Mouse (Mus musculus) limb, embryonic 11.5 days (tissue): ENCODE results near the gene Serpinb2. TPM values are rescaled to one million over a fixed set of nuclear protein-coding genes. Genes with fewer than 3 reads are reported as not detected.

ENCODE experiments used
- ATAC-seq: fragments of 200-750 bp; cut with Nextera tagmentation; 2 replicates; pipeline ENCODE4 v1.8.0; 2017; ENCODE audit warnings: low read depth; ENCODE audit not compliant: insufficient number of reproducible peaks, low FRiP score, low TSS enrichment
- DNase-seq: peaks from one replicate; pipeline ENCODE4 v3.0.0-alpha.2; 2015; ENCODE audit warnings: low spot score
- H3K27ac ChIP-seq: fragments of 300-500 bp; sonication (generic); replicated peaks from 2 replicates; pipeline ENCODE4 v1.5.1; 2014; ENCODE audit warnings: low read depth, mild to moderate bottlenecking, low read length
- H3K27me3 ChIP-seq: fragments of 300-500 bp; sonication (generic); 2 replicates; pipeline ENCODE4 v1.6.1; 2014; ENCODE audit warnings: mild to moderate bottlenecking, low read length, mixed read lengths; ENCODE audit not compliant: control insufficient read depth, insufficient read depth
- H3K36me3 ChIP-seq: fragments of 300-500 bp; sonication (generic); 2 replicates; pipeline ENCODE4 v1.6.1; 2014; ENCODE audit warnings: mild to moderate bottlenecking, low read length, moderate library complexity, mixed read lengths; ENCODE audit not compliant: control insufficient read depth, insufficient read depth
- H3K4me1 ChIP-seq: fragments of 300-500 bp; sonication (generic); 2 replicates; pipeline ENCODE4 v1.6.1; 2014; ENCODE audit warnings: low read length, mixed read lengths; ENCODE audit not compliant: control insufficient read depth, insufficient read depth
- H3K4me2 ChIP-seq: fragments of 300-500 bp; sonication (generic); 2 replicates; pipeline ENCODE4 v1.6.1; 2014; ENCODE audit warnings: low read depth, mild to moderate bottlenecking, moderate library complexity; ENCODE audit not compliant: severe bottlenecking
- H3K4me3 ChIP-seq: fragments of 300-500 bp; sonication (generic); 2 replicates; pipeline ENCODE4 v1.5.1; 2014; ENCODE audit warnings: low read depth, low read length
- H3K9ac ChIP-seq: fragments of 300-500 bp; sonication (generic); 2 replicates; pipeline ENCODE4 v1.6.1; 2014; ENCODE audit warnings: mild to moderate bottlenecking, low read length
- H3K9me3 ChIP-seq: fragments of 300-500 bp; sonication (generic); 2 replicates; pipeline ENCODE4 v1.6.1; 2016; ENCODE audit warnings: low read length; ENCODE audit not compliant: control insufficient read depth
- WGBS: fragments of 180-500 bp; shearing (Covaris S2); extraction: QIAGEN DNeasy Blood & Tissue Kit; methylation state at CpG from one replicate; pipeline ENCODE4 v1.1.7; 2014; 5-methylcytosine and 5-hydroxymethylcytosine counted together
- polyA plus RNA-seq: library from polyadenylated mRNA; unstranded; fragments of >200 nt; fragmentation: Nextera tagmentation; extraction: Ambion mirVana; gene quantifications from 2 replicates; pipeline ENCODE4 v1.2.1, GENCODE M21; 2014

Serpinb2 gene
- polyA plus RNA-seq, 1 experiment from 2014 or later, result 0.47 TPM

DNA sequence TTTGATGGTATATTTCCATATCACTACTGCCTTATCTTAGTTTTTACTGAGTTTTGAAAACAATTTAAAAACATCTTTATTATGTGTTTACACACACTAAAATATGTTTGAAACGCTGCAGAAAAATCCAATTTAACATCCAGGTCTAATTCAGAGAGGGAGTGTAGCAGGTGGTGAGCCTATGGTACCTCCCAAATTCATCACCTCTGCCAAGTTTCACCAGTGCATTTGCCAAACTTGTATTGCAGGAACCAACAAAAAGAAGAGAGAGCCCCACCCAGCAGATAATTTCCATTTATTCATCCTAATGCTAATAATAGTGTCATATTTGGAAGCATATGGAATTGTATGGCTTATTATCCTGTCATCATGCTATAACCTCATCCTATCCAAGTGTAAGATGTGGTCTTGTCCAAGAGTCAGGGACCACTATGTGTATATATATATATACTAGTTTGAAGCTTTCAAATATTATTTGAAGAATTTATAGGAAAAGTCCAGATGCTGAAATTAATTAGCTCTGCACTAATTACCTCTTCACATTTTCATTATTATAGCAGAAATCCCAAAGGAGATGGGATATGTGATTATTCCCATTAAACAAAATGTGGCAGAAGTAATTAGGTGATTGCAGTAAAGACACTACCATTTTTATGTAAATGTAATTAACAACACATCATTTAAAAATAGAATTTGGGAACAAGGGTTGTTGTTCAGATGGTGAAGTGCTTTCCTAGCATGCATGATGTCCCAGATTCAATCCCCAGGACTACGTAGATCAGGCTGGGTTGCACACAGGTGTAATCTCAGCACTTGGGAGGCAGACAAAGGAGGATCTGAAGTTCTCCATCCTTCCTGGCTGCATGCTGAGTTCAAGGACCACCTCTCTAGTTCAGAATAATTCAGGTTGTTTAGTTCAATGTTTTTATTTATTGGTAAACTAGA is 1.2 kb downstream of the Serpinb2 start:
- Histone ChIP-seq H3K9ac (no peak overlapping the region), H3K27ac (no peak overlapping the region), H3K36me3 (no peaks in the 10 kb centered on the region), H3K4me2 (no peak overlapping the region), H3K9me3 (no peaks in the 10 kb centered on the region), H3K4me1 (no peaks in the 10 kb centered on the region), H3K27me3 (no peaks in the 10 kb centered on the region), H3K4me3 (no peak overlapping the region)
- ATAC-seq, result no peak
- 75% methylated on average over 2 of the region's 2 CpGs for WGBS
- DNase-seq, result no peak

GRCm38 (mm10) chr1:107513530-107513929 is 2.3 kb downstream of the Serpinb2 start:
- H3K9me3 ChIP-seq, result no peaks in the 10 kb centered on the region
- WGBS, result 87% methylated on average over 1 of the region's 1 CpGs
- no peaks in the 10 kb centered on the region for H3K4me1 ChIP-seq
- no peak overlapping the region for H3K4me3 ChIP-seq
- H3K27me3 ChIP-seq, result no peaks in the 10 kb centered on the region
- H3K36me3 ChIP-seq, result no peaks in the 10 kb centered on the region
- H3K4me2 ChIP-seq, result no peak overlapping the region
- ATAC-seq (no peak), DNase-seq (no peak)
- no peak overlapping the region for H3K27ac ChIP-seq
- H3K9ac ChIP-seq, result no peak overlapping the region

DNA sequence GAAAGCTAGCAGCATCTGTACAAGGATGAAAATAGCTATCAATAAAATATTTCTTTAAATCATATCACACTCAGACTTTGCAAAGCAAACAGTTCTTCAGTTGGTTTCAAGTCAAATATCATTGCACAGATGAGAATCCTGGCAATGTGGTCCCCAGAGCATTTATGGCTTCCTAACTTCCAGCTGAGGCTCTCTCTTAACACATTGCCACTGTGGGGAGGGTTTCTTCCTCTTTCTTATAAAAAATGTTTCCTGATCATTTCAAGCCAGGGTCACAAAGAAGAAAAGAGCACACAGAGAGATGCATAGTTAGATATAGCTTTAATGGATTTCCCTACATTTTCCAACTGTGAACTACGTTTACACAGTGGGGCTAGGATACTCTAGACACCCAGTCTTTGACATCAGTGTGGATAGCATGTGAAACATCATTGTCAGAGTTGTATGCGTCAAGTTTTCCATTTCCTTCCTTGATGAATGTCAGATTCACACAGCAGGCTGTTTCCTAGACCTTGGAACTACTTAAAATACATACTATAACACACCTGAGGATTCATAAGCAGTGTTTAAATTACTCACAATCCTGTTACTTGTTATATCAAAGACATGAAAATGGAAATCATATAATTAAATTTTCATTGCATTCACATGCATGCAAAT is 4.7 kb downstream of the Serpinb2 start:
- ATAC-seq, result no peak
- H3K27me3 ChIP-seq, result no peaks in the 10 kb centered on the region
- no peaks in the 10 kb centered on the region for H3K9me3 ChIP-seq
- DNase-seq, result no peak
- no peaks in the 10 kb centered on the region for H3K4me1 ChIP-seq
- no peaks in the 10 kb centered on the region for H3K36me3 ChIP-seq
- no peak overlapping the region for H3K27ac ChIP-seq
- WGBS, result 79% methylated on average over 2 of the region's 2 CpGs
- H3K4me3 ChIP-seq, result no peak overlapping the region
- H3K9ac ChIP-seq, result no peak overlapping the region
- no peak overlapping the region for H3K4me2 ChIP-seq

GRCm38 (mm10) chr1:107525592-107525991 is 14.4 kb downstream of the Serpinb2 start:
- no peaks in the 10 kb centered on the region for H3K4me1 ChIP-seq
- no peaks in the 10 kb centered on the region for H3K36me3 ChIP-seq
- H3K27ac ChIP-seq, result no peak overlapping the region
- H3K4me3 ChIP-seq, result no peak overlapping the region
- ATAC-seq (no peak), DNase-seq (no peak)
- no peak overlapping the region for H3K4me2 ChIP-seq
- no peaks in the 10 kb centered on the region for H3K9me3 ChIP-seq
- H3K27me3 ChIP-seq, result no peaks in the 10 kb centered on the region
- WGBS, result 83% methylated on average over 4 of the region's 4 CpGs
- no peak overlapping the region for H3K9ac ChIP-seq

- Histone ChIP-seq H3K27ac (no peak overlapping the region), H3K9me3 (no peaks in the 10 kb centered on the region), H3K36me3 (no peaks in the 10 kb centered on the region), H3K4me1 (no peaks in the 10 kb centered on the region), H3K4me2 (no peak overlapping the region), H3K27me3 (no peaks in the 10 kb centered on the region), H3K9ac (no peak overlapping the region), H3K4me3 (no peak overlapping the region)
- DNase-seq (no peak), ATAC-seq (no peak)
- 91% methylated on average over 3 of the region's 3 CpGs for WGBS
Observed at GRCm38 (mm10) chr1:107528325-107529078, 17.3 kb downstream of the Serpinb2 start.

GRCm38 (mm10) chr1:107529365-107530052 is 18.3 kb downstream of the Serpinb2 start:
- Histone ChIP-seq H3K4me1 (no peaks in the 10 kb centered on the region), H3K36me3 (no peaks in the 10 kb centered on the region), H3K4me3 (no peak overlapping the region), H3K9ac (no peak overlapping the region), H3K27me3 (no peaks in the 10 kb centered on the region), H3K9me3 (no peaks in the 10 kb centered on the region), H3K27ac (no peak overlapping the region), H3K4me2 (no peak overlapping the region)
- ATAC-seq, result no peak
- no peak for DNase-seq
- 78% methylated on average over 5 of the region's 5 CpGs for WGBS

DNA sequence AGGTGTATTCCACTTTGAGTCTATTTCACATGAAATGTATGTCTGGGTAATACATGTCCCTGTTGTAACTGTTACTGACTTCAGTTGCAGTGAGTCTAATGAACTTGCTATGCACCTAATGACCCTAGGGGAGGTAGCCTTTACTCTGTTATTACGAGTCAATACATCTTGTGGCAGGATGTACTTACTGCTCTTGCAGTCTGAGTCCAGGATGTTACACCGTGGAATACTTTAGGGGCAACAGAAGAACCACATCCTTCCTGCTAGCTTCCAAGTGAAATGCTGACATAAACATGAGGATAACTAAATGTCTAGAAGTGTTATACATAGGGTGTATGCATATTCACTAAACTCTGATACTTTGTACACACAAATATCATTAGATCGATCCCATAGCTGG is 22.5 kb downstream of the Serpinb2 start:
- Histone ChIP-seq H3K4me3 (no peak overlapping the region), H3K36me3 (no peaks in the 10 kb centered on the region), H3K27me3 (no peaks in the 10 kb centered on the region), H3K9me3 (no peaks in the 10 kb centered on the region), H3K27ac (no peak overlapping the region), H3K9ac (no peak overlapping the region), H3K4me1 (no peaks in the 10 kb centered on the region), H3K4me2 (no peak overlapping the region)
- ATAC-seq (no peak), DNase-seq (no peak)
- 81% methylated on average over 3 of the region's 3 CpGs for WGBS

GRCm38 (mm10) chr1:107537435-107537834 is 26.2 kb downstream of the Serpinb2 start:
- DNase-seq, result no peak
- Histone ChIP-seq H3K4me3 (no peak overlapping the region), H3K4me2 (no peak overlapping the region), H3K9ac (no peak overlapping the region), H3K9me3 (no peaks in the 10 kb centered on the region), H3K27me3 (no peaks in the 10 kb centered on the region), H3K27ac (no peak overlapping the region), H3K4me1 (no peaks in the 10 kb centered on the region), H3K36me3 (no peaks in the 10 kb centered on the region)
- 65% methylated on average over 1 of the region's 1 CpGs for WGBS
- no peak for ATAC-seq
